Mouse (Mus musculus) cerebellum, adult 18-20 months (tissue): Measurements from ENCODE around the gene Ppp1r9b.

Source experiments
- DNase-seq, 2 experiments: peaks; one replicate each; pipeline ENCODE4 v3.0.0; 2021

Gene Ppp1r9b

GRCm38 (mm10) chr11:94978178-94978915 lies 12.5 kb upstream of the Ppp1r9b start:
- peak in 1 of 2 experiments; percentile 29 for DNase-seq

- DNase-seq = peak; percentile 97 to 99
Observed at GRCm38 (mm10) chr11:94978947-94979346, 11.9 kb upstream of the Ppp1r9b start.

GRCm38 (mm10) chr11:94979462-94980179 lies 11.2 kb upstream of the Ppp1r9b start:
- no peak for DNase-seq

DNA sequence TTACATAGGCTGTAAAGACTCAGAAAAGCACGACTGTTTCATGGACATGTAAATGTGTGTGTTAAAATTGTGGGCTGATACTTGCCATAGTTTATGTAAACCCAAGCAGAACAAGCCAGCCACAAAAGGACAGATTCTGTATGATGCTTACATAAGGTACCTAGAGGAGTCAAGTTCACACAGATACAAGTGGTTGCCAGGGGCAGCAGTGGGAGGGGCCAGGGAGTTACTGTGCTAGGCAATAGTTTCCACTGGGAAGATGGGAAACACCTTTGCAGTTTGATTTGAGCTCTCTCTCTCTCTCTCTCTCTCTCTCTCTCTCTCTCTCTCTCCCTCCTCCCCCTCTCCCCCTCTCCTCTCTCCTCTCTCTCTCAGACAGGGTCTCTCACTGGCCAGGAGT lies 5.7 kb upstream of the Ppp1r9b start:
- DNase-seq = no peak

DNA sequence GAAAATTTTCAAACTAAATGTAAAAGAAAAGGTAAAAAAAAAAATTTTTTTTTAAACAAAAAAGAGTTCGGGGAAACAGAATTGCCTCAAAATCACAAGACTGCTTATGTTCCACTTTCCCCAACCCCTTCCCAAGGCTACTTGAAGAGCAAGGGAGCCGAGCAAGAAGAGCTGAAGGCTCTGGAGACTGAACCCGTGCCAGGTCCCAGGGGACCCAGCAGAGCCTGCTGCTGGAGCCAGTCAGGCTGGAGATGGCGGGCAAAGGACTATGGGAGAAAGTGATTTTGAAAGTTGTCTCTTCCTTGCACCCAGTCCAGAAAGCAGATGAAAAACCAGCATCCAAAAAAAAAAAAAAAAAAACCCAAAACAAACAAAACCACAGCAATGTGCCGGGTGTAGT lies 5.0 kb upstream of the Ppp1r9b start:
- DNase-seq = peak in 1 of 2 experiments; percentile 10

DNA sequence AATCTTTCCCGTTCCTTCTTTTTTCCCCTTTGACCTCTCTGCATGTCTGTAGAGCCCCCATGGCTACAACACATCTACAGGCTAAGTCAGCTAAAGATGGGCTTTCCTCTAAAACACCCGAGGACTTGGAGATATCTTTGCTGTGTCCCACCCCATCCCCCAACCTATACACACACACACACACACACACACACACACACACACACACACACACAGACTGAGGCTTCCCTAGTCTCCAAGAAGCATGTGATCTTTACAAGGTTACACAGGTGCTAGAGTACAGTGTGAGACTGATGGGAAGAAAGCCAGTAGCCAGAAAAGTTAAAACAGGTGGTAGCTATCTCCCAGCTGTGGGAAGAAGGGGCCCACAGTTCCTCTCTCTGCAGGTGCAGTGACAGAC lies 4.4 kb upstream of the Ppp1r9b start:
- no peak for DNase-seq

- DNase-seq = peak in 1 of 2 experiments; percentile 6
Observed at GRCm38 (mm10) chr11:94987341-94987740, 3.5 kb upstream of the Ppp1r9b start.

DNA sequence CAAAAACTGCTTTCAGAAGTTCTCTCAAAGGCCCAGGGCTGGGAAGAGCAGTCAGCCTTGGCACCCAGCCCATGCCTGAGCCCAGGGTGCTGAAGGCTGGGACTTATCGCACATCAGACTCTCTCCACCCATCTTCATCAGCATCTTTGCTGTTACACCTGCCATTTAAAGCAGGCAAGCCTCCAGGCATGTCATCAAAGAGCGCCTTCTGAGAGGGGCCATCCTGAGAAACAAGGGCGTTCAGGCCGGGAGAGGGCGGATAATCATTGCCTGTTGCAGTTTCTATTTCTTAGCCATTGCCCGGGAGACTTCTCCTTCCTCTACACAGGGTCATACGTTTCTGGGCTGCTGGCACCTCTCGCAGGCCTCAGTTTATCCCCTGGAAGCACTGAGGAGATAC lies 3.0 kb upstream of the Ppp1r9b start:
- DNase-seq = peak; percentile 15 to 29

- peak in 1 of 2 experiments; percentile 47 for DNase-seq
Observed at GRCm38 (mm10) chr11:94988780-94989561, 1.9 kb upstream of the Ppp1r9b start.

DNA sequence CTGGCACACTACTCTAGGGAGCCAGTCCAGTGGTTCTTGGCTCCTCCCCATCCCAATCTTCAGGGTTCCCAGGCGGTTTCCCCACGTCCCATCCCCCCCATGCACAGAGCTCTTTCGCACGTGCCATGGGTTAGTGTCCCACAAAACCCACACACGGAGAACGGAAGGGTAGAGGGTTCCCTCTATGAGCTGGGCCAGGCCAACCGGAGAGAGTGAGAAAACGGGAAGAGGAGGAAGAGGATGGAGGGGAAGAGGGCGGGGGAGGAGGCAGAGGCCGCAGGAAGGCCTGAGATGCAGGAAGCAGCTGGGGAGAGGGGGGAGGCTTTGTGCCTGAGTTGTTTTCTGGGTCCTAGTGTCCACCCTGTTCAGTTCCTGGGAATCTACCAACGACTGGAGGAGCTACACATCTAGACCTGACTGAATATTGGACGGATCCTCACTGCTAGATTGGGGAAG lies 1.2 kb upstream of the Ppp1r9b start:
- peak; percentile 88 to 92 for DNase-seq

- DNase-seq = no peak
Observed at GRCm38 (mm10) chr11:94990102-94990748, 610 bp upstream of the Ppp1r9b start.

GRCm38 (mm10) chr11:94991641-94992479 lies 1.0 kb downstream of the Ppp1r9b start:
- peak; percentile 50 to 72 for DNase-seq

DNA sequence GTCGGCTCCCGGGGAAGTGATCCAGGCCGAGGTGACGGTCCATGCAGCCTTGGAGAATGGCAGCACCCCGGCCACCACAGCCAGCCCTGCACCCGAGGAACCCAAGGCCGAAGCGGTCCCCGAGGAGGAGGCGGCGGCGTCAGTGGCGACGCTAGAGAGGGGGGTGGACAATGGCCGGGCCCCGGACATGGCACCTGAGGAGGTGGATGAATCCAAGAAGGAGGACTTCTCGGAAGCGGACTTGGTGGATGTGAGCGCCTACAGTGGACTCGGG lies 1.6 kb downstream of the Ppp1r9b start:
- DNase-seq = peak in 1 of 2 experiments; percentile 55

GRCm38 (mm10) chr11:94992754-94993606 lies 2.1 kb downstream of the Ppp1r9b start:
- peak in 1 of 2 experiments; percentile 59 for DNase-seq

DNA sequence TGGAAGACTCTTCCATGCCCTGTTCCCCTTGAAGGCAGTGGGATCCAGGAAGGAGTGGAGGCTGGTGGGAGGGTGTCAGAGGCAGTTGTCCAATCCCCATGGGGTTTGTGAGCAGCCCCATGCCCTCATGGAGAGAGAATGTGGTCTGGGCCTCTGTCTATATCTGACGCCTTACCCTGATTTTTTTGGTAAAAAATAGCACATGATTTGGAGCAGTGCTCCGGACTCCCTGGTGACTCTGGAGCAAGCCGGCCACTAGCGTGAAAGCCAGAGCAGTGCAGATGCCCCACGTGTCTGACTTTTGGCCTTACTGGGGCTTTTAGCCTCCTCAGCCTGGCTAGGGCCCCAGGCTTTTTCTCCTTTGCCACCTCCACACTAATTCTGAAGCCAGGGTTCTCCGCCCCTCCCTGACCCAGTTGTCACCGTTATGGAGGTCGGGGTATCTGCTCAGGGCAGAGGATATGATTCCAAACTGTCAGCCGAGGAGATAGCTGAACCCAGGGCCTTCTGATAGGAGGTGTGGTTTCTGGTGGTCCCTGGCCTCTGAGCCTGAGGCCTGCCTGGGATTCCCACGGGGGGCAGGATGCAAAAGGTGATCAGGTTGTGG lies 3.5 kb downstream of the Ppp1r9b start:
- peak in 1 of 2 experiments; percentile 61 for DNase-seq

GRCm38 (mm10) chr11:94994947-94995772 lies 4.3 kb downstream of the Ppp1r9b start:
- no peak for DNase-seq

DNA sequence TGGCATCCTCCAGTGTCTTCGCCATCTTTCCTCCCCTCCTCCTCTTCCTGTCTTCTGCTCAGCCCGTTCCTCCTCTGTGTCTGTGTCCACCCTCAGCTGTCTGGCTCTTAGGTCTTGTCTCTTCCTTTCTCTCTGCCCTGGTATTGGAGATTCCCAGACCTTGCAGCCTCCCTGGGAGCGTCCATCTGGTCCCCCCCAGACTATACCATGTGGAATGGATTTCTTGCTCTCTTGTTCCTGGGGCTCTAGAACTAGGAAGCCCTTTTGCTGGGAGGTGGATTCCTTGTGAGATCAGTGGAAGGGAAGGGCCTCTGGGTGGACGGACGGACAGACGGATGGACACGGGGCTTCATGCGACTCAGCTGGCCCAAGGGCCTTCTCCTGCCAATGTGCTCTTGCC lies 5.3 kb downstream of the Ppp1r9b start:
- DNase-seq = no peak

- DNase-seq = no peak
Observed at GRCm38 (mm10) chr11:94996984-94997383, 6.1 kb downstream of the Ppp1r9b start.

DNA sequence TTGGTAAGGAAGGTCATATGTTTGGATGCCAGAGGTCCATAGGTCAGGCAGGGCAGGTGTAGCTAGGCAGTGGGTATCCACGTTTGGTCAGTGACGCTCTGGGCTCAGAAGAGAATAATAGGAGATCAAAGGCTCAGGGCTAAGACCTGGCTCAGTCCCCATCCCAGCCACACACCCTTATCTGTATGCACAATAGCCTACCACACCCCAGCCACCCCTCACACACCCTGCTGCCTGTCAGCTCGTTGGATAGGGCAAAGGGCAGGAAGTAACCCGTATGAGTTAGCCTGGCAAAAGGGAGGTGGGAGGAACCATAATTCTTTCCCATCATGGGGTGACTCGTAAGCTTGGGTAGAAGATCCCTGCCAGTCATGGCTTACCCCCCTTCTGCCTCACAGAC lies 6.8 kb downstream of the Ppp1r9b start:
- DNase-seq = no peak
